Mouse (Mus musculus) thymus, postnatal 10 days (tissue): Measurements from ENCODE around the gene Dmwd.

Experiments used
- DNase-seq, 2 experiments: peaks; one replicate each; pipeline ENCODE4 v3.0.0; 2021; ENCODE audit warnings: low spot score in 2 of 2

Gene Dmwd

GRCm38 (mm10) chr7:19075723-19076585, at the start of gene Dmwd:
Gene Dmwd (plus strand): TSS chr7:19076227.
- peak; percentile 91 to 94 for DNase-seq

- no peak for DNase-seq
Observed at GRCm38 (mm10) chr7:19028067-19028466, 48.0 kb upstream of the Dmwd start.

GRCm38 (mm10) chr7:19029084-19029653, 46.9 kb upstream of the Dmwd start:
- DNase-seq: peak; percentile 33 to 66

GRCm38 (mm10) chr7:19031641-19032040, 44.4 kb upstream of the Dmwd start:
- no peak for DNase-seq

GRCm38 (mm10) chr7:19044616-19045015, 31.4 kb upstream of the Dmwd start:
- no peak for DNase-seq

- no peak for DNase-seq
Observed at GRCm38 (mm10) chr7:19046286-19047069, 29.5 kb upstream of the Dmwd start.

GRCm38 (mm10) chr7:19048006-19048527, 28.0 kb upstream of the Dmwd start:
- no peak for DNase-seq

- no peak for DNase-seq
Observed at GRCm38 (mm10) chr7:19049252-19049651, 26.8 kb upstream of the Dmwd start.

GRCm38 (mm10) chr7:19050172-19050571, 25.9 kb upstream of the Dmwd start:
- DNase-seq: no peak

GRCm38 (mm10) chr7:19051161-19051560, 24.9 kb upstream of the Dmwd start:
- DNase-seq: no peak

- DNase-seq: no peak
Observed at GRCm38 (mm10) chr7:19052345-19053135, 23.5 kb upstream of the Dmwd start.

- no peak for DNase-seq
Observed at GRCm38 (mm10) chr7:19053136-19053532, 22.9 kb upstream of the Dmwd start.

GRCm38 (mm10) chr7:19054047-19054776, 21.8 kb upstream of the Dmwd start, which contains the start of gene Rsph6a:
Gene Rsph6a (plus strand): TSS chr7:19054690.
- DNase-seq: peak in 1 of 2 experiments; percentile 48

- no peak for DNase-seq
Observed at GRCm38 (mm10) chr7:19054777-19055076, 21.3 kb upstream of the Dmwd start.

- no peak for DNase-seq
Observed at GRCm38 (mm10) chr7:19055108-19055507, 20.9 kb upstream of the Dmwd start.

GRCm38 (mm10) chr7:19057405-19057804, 18.6 kb upstream of the Dmwd start:
- DNase-seq: no peak

- no peak for DNase-seq
Observed at GRCm38 (mm10) chr7:19065896-19066295, 10.1 kb upstream of the Dmwd start.

- no peak for DNase-seq
Observed at GRCm38 (mm10) chr7:19067063-19067462, 9.0 kb upstream of the Dmwd start.

GRCm38 (mm10) chr7:19067935-19068334, 8.1 kb upstream of the Dmwd start:
- DNase-seq: no peak

- DNase-seq: peak in 1 of 2 experiments; percentile 76
Observed at GRCm38 (mm10) chr7:19068707-19069106, 7.3 kb upstream of the Dmwd start.

- DNase-seq: peak in 1 of 2 experiments; percentile 39
Observed at GRCm38 (mm10) chr7:19069500-19069899, 6.5 kb upstream of the Dmwd start.
